Mouse (Mus musculus) E14TG2a.4 (cell line): ENCODE measurements around the gene Fcho2.

ENCODE experiments used
- CTCF ChIP-seq: conservative IDR thresholded peaks from 2 replicates; pipeline ENCODE4 v1.5.1; 2014; ENCODE audit warnings: low read length
- NANOG ChIP-seq: IDR thresholded peaks from 2 replicates; pipeline ENCODE4 v1.6.1; 2014; ENCODE audit warnings: borderline replicate concordance, low read length, mixed read lengths
- POU5F1 ChIP-seq: IDR thresholded peaks from 2 replicates; pipeline ENCODE4 v1.6.1; 2014; ENCODE audit warnings: low read length, borderline replicate concordance

DNA sequence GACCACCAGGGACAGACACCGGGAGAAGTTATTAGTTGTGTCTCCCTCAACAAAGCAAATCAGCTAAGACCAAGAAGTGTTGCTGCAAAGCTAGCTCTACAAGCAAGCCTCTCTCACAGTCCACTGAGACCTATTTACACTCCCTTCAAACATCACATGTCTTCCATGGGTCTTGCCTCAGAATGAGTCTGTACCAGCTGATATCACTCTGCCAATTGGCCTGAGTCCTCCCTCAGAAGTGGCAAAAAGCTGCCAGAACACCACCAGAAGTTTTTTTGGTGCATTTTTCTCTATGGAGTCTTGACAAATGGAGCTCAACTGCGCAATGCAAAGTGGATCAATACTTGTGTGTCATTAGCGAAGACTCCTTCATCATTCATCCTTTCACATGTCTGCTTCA is 19.7 kb downstream of the Fcho2 start:
- TF ChIP-seq CTCF: no peak
- no peak for TF ChIP-seq POU5F1
- no peak for TF ChIP-seq NANOG
